Mouse (Mus musculus) telencephalon, adult 2 months (tissue): Measurements from ENCODE around the gene Nup160.

ENCODE experiments used
- DNase-seq: peaks from one replicate; pipeline ENCODE4 v3.0.0-alpha.2; 2011; ENCODE audit warnings: low read depth, low spot score

The Nup160 gene

DNA sequence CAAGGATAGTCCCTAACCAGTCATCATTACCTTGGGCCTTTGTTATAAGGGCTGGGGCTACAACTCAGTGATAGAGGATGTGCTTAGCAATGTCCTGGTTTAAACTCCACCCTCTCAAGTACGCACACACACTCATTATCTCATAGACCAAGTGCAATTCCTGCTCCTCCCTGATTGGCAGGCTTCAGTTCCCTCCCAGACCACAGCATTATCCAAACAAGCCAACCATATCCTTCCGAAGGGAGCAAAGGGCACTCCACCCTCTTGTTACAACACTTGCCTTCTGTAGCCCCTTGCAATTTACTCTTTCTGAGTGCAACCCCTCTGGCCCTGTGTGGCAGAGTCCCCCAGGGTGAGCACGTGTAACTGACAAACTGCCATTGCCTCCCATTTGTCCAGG lies 15.6 kb upstream of the Nup160 start:
- DNase-seq: no peak

DNA sequence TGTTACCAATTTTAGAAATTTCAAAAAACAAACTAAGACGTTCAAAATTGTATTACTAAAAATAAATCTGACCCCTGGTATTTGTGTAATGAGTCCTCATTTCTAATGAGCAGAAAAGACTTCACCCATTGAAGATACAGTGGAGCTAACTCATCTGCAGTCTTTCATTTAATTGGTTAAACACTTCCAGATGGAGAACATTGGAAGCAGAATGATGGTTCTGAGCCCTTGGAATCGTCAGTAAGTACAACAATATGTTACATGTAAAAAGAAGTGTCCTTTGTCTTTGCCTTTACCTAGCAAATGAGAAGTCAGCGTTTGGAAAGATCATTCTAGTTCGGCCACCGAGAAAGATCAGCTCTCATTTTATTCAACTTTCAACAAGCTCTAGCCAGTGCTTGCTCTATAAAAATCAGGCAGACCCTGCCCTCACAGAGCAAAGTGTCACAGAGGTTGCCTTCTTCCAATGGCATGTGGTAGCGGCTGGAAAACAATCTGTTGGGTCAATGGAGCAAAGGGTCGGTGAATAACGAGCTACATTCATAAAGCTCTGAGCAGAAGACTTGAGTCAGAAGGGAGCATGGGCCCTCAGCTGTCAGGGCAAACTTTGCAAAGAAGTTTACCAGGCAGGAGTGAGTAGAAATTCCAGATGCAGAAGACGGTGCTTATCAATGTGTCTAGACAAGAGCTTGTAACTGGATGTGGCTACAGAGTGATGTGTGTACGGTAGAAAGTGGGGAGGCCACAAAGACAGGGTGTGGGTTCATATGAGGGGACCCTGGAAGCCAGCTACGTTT lies 10.2 kb upstream of the Nup160 start:
- no peak for DNase-seq

DNA sequence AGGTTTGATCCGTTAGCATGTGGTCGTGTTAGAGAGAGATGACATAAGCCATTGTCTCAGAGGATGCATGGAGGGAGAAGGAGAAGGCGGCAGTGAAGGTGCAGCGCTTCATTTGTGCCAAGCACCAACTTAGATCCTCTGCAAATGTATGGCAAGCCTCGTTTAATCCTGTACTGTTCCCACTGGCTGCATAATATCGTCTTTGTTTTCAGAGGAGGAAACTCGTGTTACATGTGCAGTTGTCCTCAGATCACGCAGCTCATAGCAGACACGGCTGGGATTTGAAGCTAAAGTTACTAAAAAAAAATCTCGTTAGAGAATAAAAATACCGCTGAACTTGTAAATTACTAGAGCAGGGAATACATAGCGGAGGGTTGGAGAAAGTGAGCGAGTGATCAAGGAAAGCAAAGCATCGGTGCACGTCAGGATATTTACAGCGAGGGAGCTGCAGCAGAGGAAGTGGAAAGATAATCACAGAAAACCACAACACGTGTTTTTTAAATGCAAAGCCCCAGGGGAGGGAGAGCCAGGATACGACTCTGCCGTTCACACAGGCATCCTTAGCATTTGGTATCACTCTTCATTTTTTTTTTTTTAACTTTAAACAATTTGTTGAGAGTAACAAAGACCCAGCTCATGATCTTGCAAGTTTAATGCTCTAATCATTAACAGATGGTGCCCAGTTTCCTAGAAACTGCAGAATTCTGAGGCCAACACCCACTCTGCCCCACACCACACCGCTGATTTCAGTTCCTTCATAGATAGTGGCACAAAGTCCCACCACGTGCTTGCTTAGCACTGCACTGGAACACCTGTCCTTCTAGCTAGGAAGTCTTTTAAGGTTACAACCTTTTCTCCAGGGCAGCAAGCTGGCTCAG lies 9.4 kb upstream of the Nup160 start:
- peak; percentile 64 for DNase-seq

DNA sequence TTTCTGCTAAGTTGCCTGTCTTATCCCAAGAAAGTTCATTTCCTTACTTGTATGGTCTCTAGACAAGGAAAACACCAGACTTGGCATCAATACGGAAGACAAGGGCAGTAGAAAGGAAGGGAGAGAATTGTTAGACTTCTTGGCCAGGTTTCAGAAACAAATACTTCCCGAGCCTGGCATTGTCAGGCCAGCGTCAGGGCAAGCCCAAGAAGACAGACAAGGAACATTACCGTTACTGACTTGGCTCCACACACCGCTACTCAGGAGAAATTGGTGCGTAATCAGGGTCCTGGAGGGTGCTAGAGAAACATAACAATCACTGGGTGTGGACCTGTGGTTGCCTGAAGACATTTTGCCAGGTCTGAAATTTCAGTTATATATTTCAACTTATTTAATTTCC lies 6.7 kb upstream of the Nup160 start:
- DNase-seq: no peak

DNA sequence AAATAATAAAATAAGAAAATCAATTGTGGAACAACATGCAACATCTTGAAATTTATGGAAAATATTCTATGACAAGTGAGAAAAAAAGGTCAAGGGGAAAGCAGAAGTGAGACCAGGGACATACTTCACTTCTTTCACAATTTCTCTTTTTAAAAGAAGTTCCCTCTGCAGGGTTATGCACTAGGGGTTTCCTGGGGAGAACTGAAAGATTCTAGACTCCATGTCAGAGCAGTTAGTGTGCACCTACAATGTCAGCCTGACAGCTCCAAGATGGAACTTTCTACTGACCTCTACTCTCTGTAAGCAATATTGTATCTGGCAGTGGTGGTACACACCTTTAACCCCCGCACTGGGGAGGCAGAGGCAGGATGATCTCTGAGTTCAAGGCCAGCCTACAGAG lies 3.7 kb upstream of the Nup160 start:
- DNase-seq: no peak

DNA sequence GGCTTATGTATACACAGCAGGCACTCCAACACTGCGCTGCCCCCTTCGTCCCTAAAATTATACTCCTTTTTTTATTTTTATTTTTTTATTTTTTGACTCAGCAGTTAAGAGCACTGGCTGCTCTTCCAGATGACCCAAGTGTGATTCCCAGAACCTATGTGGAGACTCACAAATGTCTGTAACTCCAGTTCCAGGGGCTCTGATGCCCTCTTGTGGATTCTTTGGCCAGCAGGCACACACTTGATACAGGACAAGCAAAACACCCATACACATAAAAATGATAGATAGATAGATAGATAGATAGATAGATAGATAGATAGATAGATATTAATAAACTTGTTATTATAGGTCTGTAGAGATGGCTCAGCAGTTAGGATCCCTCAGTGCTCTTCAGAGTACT lies 2.5 kb upstream of the Nup160 start:
- no peak for DNase-seq

DNA sequence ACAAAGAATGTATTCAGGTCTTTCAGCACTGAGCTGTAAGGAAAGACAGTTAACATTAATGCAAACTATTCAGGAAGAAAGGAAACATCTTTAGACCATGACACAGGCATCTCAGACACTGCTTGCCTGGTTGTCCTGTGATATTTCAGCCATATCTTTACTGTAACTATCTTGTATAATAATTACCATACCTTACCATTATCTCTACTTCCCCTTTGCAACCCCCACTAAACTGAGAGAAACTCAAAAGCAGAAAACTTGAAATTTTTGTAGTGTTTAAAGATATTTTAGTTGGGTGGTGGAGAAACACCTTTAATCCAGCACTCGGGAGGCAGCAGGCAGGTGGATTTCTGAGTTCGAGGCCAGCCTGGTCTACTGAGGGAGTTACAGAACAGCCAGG lies 1.5 kb upstream of the Nup160 start:
- no peak for DNase-seq

DNA sequence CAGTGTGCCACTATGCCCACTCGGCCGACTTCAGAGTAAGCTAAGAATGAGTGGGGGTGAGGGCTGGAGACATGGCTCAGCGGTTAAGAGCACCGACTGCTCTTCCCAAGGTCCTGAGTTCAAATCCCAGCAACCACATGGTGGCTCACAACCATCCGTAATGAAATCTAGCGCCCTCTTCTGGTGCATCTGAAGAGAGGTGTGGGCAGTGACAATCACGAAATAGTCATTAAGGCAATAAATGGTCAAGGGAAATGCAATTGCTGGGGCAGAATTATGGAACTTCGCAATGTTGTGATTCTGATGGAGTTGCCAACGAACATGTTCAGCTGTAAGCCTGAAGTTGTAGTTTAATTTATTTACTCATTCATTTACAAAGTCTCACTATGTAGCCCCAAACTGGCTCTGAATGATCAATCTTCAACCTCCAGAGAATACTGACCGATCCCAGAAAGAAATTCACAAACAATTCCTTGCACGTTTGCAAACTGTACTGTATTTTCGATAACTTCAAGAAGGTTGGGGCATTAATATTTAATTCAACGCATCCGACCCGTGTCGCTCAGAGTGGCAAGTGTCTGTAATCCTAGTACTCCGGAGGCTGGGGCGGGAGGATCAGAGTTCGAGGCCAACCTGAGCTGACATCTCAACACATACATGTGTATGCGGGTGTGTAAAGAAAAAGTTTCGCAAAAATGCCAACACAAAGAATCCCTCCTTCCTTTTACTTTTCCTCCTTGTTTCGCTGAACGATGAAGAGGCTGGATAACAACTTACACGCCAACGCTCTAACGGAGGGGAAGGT lies 1.4 kb downstream of the Nup160 start:
- DNase-seq: no peak

DNA sequence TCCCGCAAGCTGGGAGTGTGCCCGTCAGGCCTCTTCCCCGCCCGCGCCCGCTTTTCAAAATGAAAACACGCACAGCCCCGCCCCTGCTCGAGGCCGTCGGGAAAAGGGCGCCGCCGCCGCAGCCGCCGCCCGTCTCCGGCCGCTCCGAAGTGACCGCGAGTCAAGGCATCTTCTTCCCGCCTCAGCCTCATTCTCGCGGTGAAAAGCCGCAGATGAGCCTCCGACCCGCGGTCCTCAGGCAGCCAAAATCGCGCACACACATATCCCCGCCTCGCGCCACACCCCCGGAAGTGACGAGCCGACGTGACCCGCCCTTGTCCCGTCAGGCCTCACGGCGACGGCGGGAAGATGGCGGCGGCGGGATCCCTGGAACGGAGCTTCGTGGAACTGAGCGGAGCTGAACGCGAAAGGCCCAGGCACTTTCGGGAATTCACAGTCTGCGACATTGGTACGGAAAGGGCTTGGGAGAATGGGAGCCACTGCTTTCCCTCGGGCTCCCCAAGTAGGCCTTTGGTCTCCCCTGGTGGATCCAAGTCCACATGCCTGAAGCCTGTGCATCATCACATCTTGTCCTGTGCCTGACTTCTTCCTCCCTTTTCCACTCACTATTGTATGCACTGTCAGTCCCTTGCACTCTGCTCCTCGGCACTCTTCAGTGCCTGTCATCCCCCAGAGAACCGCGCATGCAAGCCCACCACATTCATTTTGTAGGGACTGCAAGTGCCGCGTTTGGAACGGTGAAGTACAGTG lies 2.2 kb downstream of the Nup160 start:
- DNase-seq: peak; percentile 65

DNA sequence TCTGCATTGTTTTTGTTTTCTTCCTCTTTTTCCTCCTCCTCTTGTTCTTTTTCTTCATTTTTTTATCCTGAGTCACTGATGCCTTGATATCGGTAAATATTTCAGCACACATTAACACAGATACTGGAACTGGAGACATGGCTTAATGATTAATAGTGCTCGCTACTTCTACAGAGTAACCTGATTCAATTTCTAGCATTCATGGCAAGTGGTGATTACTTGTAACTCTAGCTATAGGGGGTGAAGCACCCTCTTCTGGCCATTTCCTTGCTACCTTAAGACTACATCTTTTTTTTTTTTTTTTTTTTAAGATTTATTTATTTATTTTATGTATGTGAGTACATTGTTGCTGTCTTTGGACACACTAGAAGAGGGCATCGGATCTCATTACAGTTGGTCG lies 23.9 kb downstream of the Nup160 start:
- DNase-seq: peak; percentile 2

DNA sequence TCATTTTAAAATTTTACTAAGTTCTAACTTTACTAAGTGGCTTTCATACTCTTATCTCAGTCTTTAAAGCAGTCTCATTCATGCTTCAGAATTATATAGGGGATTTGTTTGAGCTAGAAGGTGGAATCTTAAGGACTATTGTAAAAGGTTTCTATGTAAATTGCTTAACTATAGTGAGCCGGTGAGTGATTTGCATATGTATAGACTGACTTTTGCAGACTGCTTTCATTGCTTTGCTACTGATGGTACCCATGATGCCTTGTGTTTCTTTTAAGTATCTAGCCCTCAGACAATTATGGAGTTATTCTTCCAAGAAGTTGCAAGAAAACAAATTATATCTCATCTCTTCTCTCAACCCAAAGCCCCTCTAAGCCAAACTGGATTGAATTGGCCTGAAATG lies 31.5 kb downstream of the Nup160 start:
- no peak for DNase-seq

DNA sequence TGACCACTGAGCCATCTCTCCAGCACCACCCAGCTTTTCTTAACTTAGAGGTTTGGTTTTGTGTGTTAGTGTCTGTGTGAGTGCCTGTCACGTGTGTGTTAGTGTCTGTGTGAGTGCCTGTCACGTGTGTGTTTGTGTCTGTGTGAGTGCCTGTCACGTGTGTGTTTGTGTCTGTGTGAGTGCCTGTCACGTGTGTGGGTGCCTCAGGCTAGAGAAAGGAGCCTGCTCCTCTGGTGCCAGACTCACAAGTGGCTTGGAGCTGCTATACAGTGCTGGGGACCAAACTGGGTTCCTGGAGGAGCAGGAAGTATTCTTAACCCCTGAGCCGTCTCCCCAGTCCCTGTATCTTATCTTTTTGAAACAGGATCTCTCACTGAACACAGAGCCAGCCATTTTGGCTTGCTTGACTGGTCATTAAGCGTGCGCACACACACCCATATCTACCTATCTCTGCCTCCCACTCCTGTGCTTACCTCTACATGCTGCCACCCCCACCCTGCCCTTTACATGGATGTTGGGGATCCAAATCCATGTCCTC lies 38.6 kb downstream of the Nup160 start:
- no peak for DNase-seq

DNA sequence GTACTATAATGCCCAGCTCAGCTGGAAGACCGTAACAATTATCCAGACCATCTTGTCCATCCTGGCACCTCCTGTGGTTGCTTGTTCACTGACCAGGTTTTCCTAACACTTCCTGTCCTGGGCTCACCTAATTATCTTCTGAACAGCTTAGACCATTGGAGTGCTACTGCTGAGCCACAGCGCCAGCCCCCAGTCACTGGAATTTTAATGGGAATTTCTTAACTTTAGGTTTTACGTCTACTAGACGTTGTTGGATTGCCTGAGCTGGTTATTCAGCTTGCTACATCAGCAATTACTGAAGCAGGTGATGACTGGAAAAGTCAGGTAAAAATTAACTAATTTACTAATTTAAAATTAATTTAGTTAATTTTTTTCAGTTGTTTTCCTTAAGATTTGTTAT lies 40.4 kb downstream of the Nup160 start:
- no peak for DNase-seq

DNA sequence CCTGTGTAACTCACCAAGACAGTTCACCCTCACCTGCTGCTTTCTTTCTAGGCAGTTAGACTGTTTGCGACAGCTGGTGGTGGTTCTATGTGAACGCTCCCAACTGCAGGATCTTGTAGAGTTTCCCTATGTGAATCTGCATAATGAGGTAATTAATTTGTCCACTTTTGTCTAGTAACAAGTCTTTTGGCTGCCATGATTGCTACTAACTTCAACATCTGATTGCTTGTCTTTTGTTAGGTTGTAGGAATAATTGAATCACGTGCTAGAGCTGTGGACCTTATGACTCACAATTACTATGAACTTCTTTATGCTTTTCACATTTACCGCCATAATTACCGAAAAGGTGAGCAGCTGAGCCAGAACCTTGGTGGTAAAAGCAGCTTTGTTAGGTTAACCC lies 40.9 kb downstream of the Nup160 start:
- DNase-seq: no peak

DNA sequence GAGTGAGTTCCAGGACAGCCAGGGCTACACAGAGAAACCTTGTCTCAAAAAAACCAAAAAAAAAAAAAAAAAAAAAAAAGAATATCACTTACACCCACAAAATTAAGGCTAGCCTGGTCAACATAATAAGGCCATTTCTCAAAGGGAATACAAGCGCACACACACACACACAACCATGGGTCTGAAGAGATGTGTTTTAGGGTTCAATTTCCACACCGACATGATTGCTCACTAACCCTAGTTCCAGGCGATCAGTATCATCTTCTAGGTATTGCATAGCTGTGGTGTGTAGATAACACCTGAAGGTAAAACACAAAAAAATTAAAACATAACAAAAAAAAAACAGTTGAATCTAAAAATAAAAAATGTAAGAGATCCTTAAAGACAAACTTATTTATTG lies 49.8 kb downstream of the Nup160 start:
- no peak for DNase-seq

DNA sequence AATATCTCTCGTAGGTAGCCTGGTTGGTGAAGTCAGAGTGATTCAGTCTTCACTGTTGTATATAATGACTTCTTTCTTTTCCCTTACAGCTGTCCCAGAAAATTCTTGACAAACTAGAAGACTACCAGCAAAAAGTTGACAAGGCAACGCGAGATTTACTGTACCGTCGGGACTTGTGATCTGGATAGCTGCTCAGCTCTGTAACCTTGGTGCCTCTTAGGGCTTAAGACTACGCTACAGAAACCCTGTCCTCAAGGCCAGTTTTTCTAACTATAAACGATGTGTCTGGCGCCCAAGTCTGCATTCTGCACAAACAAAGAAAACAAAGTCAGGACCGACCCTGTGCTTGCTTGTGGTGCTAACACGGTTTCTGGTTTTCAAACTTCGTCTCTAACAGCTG lies 58.3 kb downstream of the Nup160 start:
- no peak for DNase-seq

DNA sequence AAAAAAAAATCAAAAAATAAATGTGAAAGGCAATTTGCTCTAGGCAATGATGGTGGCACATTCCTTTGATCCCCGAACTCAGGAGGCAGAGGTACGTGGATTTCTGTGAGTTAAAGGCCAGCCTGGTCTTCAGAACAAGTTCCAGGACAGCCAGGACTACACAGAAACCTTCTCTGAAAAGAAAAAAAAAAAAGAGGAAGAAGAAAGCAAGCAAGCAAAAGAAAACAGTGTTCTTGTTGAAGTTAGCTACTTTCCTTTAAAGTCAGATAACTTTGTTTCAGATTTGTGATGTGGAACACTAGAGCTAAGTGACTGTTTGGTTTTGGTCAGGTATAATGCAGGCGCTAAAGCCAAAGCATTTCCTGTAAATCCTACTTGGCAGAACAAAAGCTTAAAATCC lies 61.8 kb downstream of the Nup160 start:
- DNase-seq: no peak

DNA sequence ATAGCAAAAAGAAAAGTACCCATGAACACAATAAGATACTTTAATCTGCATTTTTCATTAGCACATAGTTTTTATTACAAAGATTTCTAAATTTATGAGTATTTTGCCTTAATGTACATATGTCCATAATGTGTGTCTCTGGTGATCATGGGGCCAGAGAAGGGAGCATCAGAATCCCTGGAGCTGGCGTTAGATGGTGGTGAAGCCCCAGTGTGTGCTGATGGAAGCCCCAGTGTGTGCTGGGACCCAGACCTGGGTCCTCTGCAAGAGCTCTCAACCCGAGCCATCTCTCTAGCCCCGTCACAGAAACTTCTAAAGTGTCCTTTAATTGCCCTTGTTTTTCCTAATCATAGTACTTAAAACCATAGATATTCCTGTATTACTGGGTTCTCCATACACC lies 62.3 kb downstream of the Nup160 start:
- no peak for DNase-seq

DNA sequence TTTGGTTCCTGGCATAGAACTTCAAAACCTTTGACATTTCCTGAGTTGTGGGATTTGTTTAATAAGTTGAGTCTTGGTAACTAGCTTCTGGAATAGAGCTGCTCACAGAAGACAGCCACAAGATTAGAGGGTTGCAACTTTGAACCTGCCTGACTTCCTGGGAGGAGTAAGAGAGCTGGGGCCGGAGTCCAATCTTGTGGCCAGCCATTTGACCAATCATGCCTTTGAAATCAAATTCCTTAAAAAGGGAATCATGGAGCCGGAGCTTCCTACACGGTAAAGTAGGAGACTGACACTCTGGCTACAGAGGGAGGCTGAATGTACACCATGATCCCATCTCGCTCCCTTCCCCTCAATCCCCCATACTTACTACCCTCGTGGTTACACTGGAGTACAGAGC lies 62.9 kb downstream of the Nup160 start:
- DNase-seq: no peak

DNA sequence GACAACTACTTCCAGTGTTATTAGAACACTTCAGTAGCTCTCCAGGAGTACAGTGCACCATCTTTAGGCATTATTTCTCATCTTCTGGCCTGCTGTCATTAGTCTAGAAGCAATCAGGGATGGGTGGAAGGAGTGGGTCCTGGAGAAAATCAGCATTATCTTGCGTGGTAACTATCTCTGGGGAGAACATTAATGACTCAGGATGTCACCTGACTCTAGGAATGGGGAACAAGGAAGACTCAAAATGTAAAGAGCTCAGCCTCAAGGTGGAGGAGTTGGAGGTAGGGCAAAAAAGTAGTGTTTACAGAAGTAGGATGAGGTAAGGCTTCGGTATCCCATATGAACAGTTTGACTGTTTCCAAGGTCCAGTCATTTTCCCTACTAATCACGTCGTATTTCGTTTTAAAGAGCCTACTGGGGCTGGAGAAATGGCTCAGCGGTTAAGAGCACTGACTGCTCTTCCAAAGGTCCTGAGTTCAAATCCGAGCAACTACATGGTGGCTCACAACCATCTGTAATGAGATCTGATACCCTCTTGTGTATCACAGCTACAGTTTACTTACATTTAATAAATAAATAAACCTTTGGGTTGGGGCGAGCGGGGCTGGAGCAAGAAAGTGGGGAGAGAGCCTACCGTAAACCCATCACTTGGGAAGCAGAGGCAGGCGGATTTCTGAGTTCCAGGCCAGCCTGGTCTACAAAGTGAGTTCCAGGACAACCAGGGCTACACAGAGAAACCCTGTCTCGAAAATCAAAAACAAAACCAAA lies 67.5 kb downstream of the Nup160 start:
- no peak for DNase-seq
